Mouse (Mus musculus) embryonic fibroblast, embryonic 13.5 days (primary cell): ENCODE results near the gene Prima1. TPM values are rescaled to one million over a fixed set of nuclear protein-coding genes. Genes with fewer than 3 reads are reported as not detected.

ENCODE experiments used
- H3K27ac ChIP-seq: 2 replicates; pipeline ENCODE4 v1.5.1; 2012; ENCODE audit warnings: low read length, control low read depth, inconsistent platforms; ENCODE audit not compliant: insufficient read depth
- H3K4me1 ChIP-seq: 2 replicates; pipeline ENCODE4 v1.6.1; 2011; ENCODE audit warnings: low read length; ENCODE audit not compliant: control insufficient read depth, insufficient read depth
- H3K4me3 ChIP-seq: 2 replicates; pipeline ENCODE4 v1.5.1; 2011; ENCODE audit warnings: mild to moderate bottlenecking, control low read depth, low read length; ENCODE audit not compliant: insufficient read depth
- CTCF ChIP-seq: IDR thresholded peaks from 2 replicates; pipeline ENCODE4 v1.5.1; 2011; ENCODE audit warnings: mild to moderate bottlenecking, control low read depth, low read length, moderate library complexity, borderline replicate concordance; ENCODE audit not compliant: insufficient read depth
- POLR2A ChIP-seq: IDR thresholded peaks from 2 replicates; pipeline ENCODE4 v1.6.1; 2011; ENCODE audit warnings: low read depth, mild to moderate bottlenecking, control low read depth, low read length, moderate library complexity
- polyA plus RNA-seq: library from polyadenylated mRNA; stranded (reverse); fragments of >200 nt; gene quantifications from 2 replicates; pipeline ENCODE4 v1.2.4, GENCODE M21; 2011; ENCODE audit warnings: low read depth; ENCODE audit not compliant: missing spikeins, insufficient read length

Prima1 gene
- polyA plus RNA-seq, 1 experiment: not detected

DNA sequence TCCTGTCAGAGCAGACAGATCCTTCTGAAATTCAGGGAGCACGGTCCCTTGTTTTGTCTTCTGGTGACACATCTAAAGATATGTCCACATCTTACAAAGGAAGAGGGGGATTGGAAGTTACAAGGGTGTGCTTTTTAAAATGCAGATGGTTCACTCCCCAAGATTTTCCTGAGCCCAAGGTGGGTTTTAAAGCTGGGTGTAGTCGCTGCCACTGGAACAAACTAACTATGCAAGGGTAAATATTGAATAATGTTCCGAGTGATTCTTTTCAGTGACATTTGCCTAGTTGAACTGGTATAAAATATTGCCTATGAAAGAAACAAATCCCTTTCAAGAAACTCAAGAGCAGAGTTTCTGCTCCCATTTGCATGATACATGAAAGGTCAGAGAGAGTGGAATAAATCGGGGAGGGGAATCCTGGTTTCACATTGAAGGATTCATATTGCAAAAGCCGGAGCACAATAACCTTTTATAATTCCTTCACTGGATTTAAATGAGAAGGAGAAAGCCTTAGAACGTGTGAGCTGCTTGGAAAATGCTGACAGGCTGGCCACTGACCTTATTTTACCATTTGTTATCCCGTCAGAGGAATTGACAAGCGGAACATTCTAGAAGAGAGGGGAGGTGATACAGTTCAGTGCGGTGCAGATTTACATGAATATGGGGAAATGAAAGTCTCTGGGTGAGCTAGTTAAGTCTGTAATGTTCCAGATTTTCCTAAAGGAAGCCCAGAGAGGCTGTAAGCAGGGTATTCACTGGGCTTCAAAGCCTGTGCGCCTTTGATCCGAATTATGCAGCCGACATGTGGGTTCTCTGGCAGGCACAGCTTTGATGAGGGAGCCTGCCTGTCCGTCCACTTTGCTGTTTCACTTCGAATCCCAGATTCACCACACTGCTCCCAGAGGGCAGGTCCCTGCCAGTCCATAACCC, 77.6 kb downstream of the Prima1 start:
- TF ChIP-seq POLR2A: no peak
- TF ChIP-seq CTCF: no peak

DNA sequence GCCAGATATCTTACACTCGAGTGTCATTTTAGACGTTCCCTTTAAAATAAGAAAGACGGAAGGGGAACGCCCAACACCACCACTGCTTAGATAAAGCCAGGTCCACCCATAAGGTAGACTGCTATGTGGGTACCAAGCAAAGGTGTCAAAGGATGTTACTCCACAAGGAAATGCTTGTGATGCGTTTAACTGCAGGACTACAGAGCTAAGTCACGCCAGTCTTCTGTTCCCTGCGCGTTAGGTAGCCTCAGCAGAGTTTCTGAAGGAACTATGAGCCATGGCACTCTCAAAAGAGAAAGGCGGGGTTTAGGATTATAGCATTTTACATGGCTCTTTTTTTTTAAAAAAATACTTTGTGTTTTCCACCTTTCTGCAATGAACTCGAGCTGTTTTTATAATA, 78.4 kb downstream of the Prima1 start:
- no peak overlapping the region for H3K27ac ChIP-seq
- H3K4me3 ChIP-seq: no peak overlapping the region
- TF ChIP-seq CTCF: no peak
- no peak for TF ChIP-seq POLR2A
- H3K4me1 ChIP-seq: no peaks in the 10 kb centered on the region

More for the DNA sequence above, 77.6 kb downstream of the Prima1 start:
- Histone ChIP-seq H3K4me1 (no peaks in the 10 kb centered on the region), H3K4me3 (no peak overlapping the region), H3K27ac (no peak overlapping the region)

GRCm38 (mm10) chr12:103160721-103161120, 81.2 kb downstream of the Prima1 start:
- TF ChIP-seq POLR2A (no peak), CTCF (no peak)
- H3K4me3 ChIP-seq: no peak overlapping the region
- H3K4me1 ChIP-seq: no peaks in the 10 kb centered on the region
- H3K27ac ChIP-seq: no peak overlapping the region

DNA sequence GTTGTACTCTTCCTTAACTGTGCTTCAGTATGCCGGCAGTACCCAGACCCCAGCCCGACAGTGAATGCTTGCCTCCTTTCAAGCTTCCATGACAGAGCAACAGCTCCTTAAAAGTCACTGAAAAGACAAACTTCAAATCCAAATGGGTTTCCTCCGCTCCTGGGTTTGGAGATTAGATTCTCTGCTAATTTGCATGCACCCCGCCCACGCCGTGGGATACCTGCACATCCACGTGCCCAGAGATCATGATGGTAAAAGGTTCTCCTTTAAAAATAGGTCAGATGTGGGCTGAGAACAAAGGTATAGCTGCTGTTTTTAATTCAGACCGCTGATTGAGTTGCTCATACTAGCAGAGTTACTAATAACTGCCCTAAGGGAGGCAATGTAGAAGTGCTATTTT, 82.9 kb downstream of the Prima1 start:
- Histone ChIP-seq H3K27ac (no peak overlapping the region), H3K4me3 (no peak overlapping the region), H3K4me1 (no peaks in the 10 kb centered on the region)
- TF ChIP-seq CTCF: no peak
- TF ChIP-seq POLR2A: no peak

DNA sequence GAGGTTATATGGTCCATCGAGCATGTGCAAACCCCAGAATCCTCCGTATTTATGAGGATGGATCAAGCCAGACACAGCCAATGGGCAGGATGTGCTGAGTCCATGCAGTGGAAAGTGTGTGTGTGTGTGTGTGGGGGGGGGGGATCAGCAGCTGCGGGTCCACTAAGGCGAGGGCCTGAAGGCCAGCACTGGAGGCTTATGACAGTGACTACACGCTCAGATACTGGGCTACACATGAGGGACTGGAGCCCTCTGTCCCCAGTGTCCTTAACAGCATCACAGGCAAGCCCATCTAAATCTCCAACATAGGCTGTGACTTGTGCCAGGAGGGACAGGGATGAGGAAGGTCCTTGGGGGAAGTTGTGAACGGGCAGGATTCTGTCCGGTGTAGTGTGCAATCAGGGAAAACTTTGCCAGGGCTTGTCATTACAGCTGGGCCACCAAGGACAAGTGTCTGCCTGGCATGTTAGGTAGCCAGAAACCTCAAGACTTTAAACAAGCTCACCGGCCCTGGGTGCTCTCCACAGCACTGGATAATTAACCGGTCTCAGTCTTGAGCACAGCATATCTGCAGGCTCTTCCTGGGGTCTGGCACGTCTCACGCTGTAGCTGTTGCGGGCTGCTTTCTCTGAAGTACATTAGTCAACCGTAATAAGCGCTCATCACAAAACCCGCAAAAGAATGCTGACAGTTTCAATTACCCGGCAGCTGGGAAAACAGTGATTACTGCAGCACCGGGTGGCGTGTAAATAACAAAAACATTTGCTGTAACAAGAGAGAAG, 84.6 kb downstream of the Prima1 start:
- no peak overlapping the region for H3K27ac ChIP-seq
- no peak for TF ChIP-seq POLR2A
- no peak for TF ChIP-seq CTCF
- no peaks in the 10 kb centered on the region for H3K4me1 ChIP-seq
- no peak overlapping the region for H3K4me3 ChIP-seq

DNA sequence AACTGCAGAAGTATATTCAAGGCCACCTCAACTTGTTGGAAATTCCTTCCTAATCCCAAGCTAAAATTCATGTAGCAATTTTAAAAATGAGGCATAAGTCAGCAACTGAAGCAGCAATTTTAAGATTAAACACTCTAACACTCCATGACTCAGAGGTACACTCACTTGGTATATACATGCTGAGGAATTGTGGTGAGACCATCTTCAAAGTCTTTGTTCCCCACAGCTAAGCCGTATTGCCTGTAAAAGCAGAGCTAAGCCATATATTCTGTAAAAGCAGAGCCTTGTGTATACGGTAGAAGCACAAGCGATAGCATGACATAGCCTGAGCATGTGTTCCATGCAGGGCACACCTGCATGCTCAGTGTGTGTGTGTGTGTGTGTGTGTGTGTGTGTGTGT, 86.5 kb downstream of the Prima1 start:
- H3K4me1 ChIP-seq: no peaks in the 10 kb centered on the region
- no peak for TF ChIP-seq POLR2A
- TF ChIP-seq CTCF: no peak
- no peak overlapping the region for H3K27ac ChIP-seq
- H3K4me3 ChIP-seq: no peak overlapping the region

GRCm38 (mm10) chr12:103154927-103155326, 87.0 kb downstream of the Prima1 start:
- TF ChIP-seq CTCF: no peak
- TF ChIP-seq POLR2A: no peak
- H3K4me1 ChIP-seq: no peaks in the 10 kb centered on the region
- no peak overlapping the region for H3K4me3 ChIP-seq
- no peak overlapping the region for H3K27ac ChIP-seq

- TF ChIP-seq CTCF (no peak), POLR2A (no peak)
- Histone ChIP-seq H3K4me3 (no peak overlapping the region), H3K27ac (no peak overlapping the region), H3K4me1 (no peaks in the 10 kb centered on the region)
These were observed 91.7 kb downstream of the Prima1 start for GRCm38 (mm10) chr12:103150247-103150646.

Other genes with a start within 250 kb of the Prima1 start
- gene Fam181a, start 68.8 kb upstream of the Prima1 start, polyA plus RNA-seq: not detected in 2 replicates
- gene Asb2, start 113.9 kb upstream of the Prima1 start, polyA plus RNA-seq: not detected in 2 replicates
- gene Otub2, start 146.5 kb upstream of the Prima1 start, polyA plus RNA-seq: 12.0 and 13.3 TPM in 2 replicates
- gene 9330161L09Rik, start 165.7 kb upstream of the Prima1 start, polyA plus RNA-seq: 0.53 and 0.83 TPM in 2 replicates
- 63.6 and 67.9 TPM in 2 replicates for gene Ddx24, start 183.7 kb upstream of the Prima1 start, polyA plus RNA-seq
- 186 and 203 TPM in 2 replicates for gene Ifi27, start 192.1 kb upstream of the Prima1 start, polyA plus RNA-seq
- gene Ifi27l2a, start 201.5 kb upstream of the Prima1 start, polyA plus RNA-seq: 3.4 and 5.5 TPM in 2 replicates
- 0.97 and 2.7 TPM in 2 replicates for gene Ifi27l2b, start 215.1 kb upstream of the Prima1 start, polyA plus RNA-seq